Mouse (Mus musculus) hindbrain, embryonic 11.5 days (tissue): ENCODE data around the gene Tmem87a. TPM values are rescaled to one million over a fixed set of nuclear protein-coding genes. Genes with fewer than 3 reads are reported as not detected.

ENCODE experiments used
- polyA plus RNA-seq: library from polyadenylated mRNA; unstranded; fragments of >200 nt; fragmentation: Nextera tagmentation; extraction: Ambion mirVana; gene quantifications from 2 replicates; pipeline ENCODE4 v1.2.1, GENCODE M21; 2014

Gene Tmem87a
- polyA plus RNA-seq, 1 experiment from 2014 or later = 17.0 TPM

Other genes with a start within 250 kb of the Tmem87a start
- gene Ehd4, start 249.5 kb downstream of the Tmem87a start, polyA plus RNA-seq = 13.6 and 18.3 TPM in 2 replicates
- 0.11 and 0.31 TPM in 2 replicates for gene Pla2g4e, start 158.8 kb downstream of the Tmem87a start, polyA plus RNA-seq
- gene Pla2g4d, start 114.9 kb downstream of the Tmem87a start, polyA plus RNA-seq = 0.09 TPM in 1 of 2 replicates, not detected in the other
- gene Pla2g4f, start 89.9 kb downstream of the Tmem87a start, polyA plus RNA-seq = not detected in 2 replicates
- gene Vps39, start 51.0 kb downstream of the Tmem87a start, polyA plus RNA-seq = 35.4 and 39.1 TPM in 2 replicates
- gene Ganc, start 217 bp downstream of the Tmem87a start, polyA plus RNA-seq = 8.8 and 9.2 TPM in 2 replicates
- 1.6 and 1.7 TPM in 2 replicates for gene Capn3, start 51.9 kb upstream of the Tmem87a start, polyA plus RNA-seq
- gene Zfp106, start 159.7 kb upstream of the Tmem87a start, polyA plus RNA-seq = 59.8 and 72.6 TPM in 2 replicates
- 47.3 and 55.3 TPM in 2 replicates for gene Snap23, start 163.6 kb upstream of the Tmem87a start, polyA plus RNA-seq
- 36.0 and 40.6 TPM in 2 replicates for gene Haus2, start 205.3 kb upstream of the Tmem87a start, polyA plus RNA-seq
- gene Lrrc57, start 205.4 kb upstream of the Tmem87a start, polyA plus RNA-seq = 34.0 and 39.3 TPM in 2 replicates
- 3.5 and 6.4 TPM in 2 replicates for gene Stard9, start 225.0 kb upstream of the Tmem87a start, polyA plus RNA-seq